Mouse (Mus musculus) kidney, postnatal 36 days (tissue): ENCODE measurements at regions not wholly inside any gene's neighbourhood (a gene's known extent, or its start where the extent isn't known, plus 50 kb on each side); places are given as distances from the start of the nearest gene placed in this dataset.

Source experiments
- DNase-seq, 2 experiments: peaks; one replicate each; pipeline ENCODE4 v3.0.0; 2021 to 2022; ENCODE audit warnings: mixed read lengths in 2 of 2

DNA sequence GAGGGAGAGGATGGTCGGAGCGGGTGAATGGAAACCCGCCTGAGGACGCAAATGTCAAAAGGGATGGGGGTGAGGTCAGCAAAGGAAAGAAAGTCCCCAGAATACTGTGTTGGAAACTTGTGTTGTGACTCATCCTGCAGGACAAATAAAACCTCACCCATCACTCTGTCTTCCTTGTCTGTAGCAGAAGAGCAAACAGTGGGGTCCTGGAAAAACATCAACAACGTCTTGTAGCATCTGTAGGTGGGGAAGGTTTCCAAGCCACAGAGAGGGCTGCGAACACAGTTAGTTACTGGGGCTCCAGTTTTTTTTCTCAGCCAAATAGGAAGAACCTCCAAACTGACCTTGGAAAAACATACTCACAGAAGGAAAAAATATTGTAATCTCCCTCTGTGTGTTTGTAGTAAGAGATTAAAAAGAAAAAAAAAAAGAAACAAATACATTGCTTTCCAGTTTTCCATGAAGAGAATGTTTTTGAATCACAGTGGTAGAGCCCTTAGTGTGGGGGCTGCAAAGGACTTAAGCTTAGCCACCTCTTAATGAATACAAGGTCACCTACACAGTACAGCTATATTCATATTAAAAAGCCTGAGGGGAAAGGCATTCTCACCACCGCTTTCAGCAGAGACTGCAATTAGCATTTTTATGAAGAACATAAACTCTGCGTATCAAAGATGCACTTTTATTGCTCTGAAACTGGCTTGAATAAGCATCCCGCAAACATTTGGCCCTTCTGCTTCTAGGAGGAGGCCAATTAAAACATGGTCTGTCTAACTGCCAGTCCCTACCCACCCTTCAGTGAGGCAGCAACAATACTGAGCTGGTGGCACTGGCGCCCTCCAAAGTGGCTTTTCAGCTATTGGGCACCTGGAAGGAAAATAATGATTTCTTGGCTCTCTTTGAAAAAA, 198.6 kb upstream of the Tprg start:
- no peak for DNase-seq

DNA sequence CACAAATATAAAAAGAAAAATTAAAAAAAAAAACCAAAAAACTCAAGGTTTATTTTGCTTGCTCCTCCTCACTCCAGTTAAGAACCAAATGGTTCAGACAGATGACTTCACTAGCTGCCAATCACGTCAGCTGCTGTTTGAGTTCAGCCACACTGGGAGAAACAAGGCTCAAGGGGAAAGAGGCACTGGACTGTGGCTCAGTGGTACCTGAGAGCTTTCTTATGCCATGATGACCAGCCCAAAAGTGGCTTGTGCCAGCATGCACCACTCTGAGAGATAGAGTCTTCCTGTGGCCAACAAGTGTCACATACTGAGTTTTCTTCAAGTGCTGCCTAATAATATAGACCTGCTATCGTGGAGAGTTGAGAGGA, 198.0 kb upstream of the Tprg start:
- DNase-seq: no peak

DNA sequence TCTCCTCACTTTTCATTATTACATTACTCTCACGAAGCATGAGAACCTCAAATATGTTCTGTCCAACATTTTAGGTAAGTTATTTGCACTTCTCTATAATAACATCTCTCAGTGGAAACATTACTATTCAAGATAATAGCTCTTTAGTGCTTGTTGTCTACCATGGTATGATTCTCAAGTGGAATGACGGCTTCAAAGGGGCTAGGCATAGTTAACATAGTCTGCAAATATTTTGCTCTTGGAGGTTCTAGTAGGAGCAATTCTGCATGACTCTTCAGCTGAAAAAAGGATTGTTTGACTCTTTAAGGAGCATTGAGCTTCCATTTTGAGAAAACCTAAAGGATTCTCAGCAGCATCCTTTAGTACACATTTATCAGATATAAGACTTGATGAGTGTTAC, 182.5 kb upstream of the Tprg start:
- no peak for DNase-seq

DNA sequence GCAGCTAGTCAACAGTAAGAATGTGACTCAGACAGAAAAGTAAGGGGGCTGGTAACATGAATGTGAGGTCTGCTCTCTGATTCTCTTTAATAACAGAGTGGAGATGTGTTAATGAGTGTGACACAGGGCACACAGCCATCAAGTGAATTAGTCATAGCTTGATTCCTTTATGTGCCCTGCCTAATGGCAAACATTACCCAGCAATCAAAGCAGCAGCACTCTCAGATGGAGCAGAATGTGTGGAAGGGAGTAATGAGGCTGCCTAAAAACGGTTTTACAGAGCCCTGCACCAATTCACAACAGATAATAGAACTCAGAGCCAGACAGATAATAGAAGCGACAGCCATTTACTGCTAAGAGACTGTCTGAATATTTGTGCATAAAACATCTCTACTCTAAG, 182.0 kb upstream of the Tprg start:
- DNase-seq: no peak

DNA sequence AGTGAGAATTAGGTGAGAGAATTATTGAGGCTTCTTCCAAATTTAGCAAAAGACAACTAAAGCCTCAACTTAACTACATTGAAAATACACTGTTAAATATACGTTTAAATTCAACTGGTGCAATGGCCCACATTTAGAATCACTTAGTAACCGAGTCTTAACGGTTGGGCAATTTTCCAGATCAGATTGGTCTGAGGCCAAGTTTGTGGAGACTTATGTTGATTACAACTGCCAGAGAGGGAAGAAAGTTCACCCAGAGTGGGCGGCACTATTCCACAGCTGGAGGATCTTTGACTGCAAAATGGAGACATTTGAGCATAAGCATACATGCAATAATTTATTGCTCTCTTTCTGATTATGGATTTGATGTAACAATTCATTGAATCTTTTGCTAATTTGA, 146.5 kb upstream of the Tprg start:
- DNase-seq: peak; percentile 53 to 67

DNA sequence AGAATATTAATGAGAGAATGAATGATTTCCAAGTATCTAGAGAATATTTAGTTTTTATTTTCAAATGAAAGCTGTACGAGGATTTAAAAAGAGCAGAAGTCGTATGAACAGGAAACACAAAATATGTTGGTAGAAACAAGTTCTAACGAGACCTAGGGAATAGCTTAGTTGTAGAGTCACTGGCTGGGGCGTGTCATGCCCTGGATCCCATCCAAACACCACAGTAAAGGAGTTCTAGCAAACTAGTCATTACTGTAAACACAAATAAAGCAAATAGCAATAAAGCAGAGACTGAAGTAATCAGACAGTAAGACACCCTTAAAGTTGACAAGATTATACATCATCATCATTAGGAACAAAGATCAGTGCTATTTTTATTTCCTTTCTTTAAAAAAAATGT, 139.1 kb upstream of the Tprg start:
- DNase-seq: peak in 1 of 2 experiments; percentile 1

DNA sequence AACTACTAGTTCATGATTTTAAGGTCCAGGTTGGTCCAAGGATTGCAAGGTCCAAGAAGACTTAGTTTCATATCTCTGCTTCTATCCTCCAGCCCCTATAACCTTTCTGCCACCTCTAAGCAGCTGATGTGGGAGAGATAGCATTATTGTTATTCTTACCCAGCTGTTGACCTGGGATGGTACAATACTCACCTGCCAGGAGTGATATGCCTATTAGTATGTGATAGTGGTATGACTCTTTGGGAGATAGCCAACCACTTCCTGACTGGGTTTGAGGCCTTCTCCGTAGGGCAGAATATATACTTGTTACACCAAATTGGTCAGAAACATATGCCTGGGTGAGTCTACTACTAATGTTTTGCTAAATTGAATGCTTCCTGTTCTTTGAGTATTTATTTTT, 137.4 kb upstream of the Tprg start:
- DNase-seq: no peak

DNA sequence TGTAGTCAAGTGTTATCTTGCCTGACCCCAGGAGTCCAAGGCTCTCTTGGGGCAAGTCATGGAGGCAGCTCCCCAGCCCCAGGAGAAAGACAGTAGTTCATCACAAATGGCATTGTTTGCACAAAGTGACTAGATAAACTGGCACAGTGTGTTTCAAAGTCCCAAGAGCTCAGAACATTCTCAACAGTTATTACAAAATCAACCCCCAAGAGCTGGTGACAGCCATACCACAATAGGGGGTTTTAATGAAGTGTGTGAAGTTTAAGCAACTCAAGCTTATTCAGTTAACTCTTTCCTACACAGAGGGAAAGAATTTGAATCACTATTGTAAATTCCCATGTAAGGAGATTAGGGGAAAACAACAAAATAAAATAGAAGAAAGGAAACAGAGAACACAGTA, 109.7 kb upstream of the Tprg start:
- no peak for DNase-seq

DNA sequence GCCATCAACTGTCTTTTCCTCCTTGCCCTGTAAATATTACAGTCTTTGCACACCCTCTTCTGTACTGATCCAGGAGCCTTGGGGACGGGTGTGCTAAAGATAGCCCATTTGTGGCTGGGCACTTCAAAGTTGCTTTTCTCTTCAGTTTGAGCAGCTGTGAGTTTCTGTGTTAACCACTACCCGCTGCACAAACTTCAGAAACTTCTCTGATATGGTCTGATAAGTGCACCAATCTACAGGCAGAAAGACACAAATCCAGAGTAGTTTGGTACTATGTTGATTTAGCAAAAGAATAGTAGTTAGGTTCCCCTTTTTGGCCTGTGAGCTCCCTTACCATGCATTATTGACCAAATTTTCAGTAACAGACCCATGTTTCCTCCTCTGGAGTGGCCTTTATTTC, 108.6 kb upstream of the Tprg start:
- no peak for DNase-seq

DNA sequence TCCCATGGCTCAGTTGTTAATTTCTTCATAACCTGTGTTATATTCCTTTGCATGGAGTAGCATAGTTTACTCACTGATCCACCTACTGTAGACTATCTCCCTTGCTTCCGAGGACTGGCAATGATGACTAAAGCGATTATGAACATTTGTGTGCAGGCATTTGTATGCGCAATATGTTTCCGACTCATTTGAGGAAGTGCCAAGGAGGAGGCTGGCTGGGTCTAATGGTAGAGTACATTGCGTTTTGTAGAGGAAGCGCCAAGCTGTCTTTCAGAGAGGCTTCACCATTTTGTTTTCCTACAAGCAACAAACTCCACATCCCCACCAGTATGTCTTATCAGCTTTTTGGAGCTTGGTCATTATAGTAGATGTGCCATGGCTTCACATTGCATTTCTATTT, 104.7 kb upstream of the Tprg start:
- no peak for DNase-seq

DNA sequence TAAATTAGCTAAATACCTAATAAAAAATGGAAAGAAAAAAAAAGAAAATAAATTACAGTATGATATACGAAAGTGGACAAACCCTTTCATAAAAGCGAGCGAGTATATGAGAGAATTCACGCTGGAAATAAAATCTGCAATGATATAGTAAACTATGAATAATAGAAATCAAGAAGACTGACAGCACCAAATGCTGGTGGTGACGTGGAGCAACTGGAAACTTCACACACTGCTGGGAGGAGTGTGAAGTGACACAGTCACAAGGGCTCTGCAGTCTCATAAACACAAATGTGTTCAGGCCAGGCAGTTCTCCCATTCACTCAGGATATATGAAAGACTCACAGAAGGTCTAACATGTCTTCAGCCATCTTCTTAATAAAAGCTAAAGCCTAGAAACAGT, 89.5 kb upstream of the Tprg start:
- no peak for DNase-seq

DNA sequence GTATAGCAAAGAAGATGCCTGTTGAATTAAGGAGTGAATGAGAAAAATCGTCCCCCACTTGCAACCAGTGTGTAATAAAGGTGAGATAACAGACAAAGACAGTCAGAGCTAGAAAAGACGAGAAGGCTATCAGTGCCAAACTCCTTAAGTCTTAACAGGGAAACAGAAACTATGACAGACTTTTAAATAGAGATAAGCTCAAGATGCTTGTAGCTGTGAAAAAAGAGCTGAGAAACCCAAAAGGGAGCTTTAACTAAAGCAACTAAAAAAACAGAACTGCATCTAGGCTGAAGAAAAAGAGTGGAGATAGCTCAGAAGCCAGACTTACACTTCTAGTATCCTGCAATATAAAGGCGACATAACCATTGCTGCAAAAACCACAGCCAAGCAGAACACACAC, 87.8 kb upstream of the Tprg start:
- no peak for DNase-seq

DNA sequence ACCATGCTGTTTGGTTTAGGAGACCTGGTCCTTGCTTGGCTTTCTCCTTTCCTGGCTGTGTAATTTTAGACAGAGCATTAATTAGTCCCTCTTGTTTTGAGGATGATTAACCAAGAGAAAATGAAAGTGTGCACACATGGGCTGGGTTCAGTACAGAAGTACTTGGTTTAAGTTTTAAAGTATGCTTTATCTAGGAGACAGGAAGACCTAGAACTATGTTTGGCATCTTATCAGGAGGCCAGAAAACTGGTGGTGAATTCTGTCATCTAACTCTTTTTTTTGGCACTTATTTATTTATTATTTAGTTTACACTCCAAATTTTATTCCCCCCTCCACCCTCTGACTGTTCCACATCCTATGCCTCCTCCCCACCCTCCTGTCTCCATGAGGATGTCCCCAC, 86.6 kb upstream of the Tprg start:
- no peak for DNase-seq

DNA sequence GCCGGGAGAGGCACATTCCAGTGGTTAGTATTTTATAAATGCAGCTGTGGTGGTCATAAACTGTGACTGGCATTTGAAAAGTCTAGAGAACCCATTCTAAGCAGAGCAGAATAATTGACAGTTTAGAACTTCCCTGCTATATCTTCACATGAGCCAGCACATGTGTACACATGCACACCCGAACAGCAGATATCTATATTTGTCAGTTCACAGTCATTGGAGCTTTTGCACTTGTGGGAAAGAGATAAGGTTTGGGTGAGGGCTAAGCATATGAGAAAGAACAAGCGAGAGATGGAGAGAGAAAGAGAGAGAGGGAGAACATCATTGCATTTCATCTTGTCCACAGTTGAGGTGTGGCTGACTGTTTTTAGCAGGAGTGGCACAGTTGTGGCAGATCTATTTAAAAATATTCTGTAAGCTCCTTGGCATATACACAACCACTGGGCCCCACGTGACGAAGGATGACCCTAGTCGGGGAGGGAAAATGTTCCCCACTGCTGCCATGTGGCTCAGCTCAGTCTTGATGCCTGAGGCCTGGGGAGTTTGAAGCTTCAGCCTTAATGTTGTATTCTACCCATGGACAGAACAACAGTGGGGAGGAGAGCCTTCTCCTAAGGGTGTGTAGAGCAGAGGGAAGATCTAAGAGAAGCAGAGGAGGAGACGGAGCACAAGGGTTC, 85.4 kb upstream of the Tprg start:
- DNase-seq: no peak

DNA sequence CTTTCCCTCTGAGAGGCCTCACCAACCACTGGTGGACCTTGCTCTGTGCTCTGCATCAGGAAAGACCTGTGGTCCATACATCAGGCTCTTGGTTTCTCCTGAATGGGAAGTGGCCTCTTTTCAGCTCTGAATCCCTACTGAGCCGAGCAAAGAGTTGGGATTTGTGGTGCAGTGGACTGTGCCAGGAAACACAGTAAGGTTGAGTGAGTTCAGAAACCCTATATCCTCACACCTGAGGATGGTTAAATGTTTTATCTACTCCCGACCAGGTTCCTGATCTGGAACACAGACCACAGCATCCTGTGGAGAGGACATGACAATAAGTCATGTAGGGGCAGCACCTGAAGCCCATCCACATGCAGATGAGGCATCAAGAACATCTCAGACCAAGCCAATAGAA, 73.4 kb upstream of the Tprg start:
- DNase-seq: no peak

DNA sequence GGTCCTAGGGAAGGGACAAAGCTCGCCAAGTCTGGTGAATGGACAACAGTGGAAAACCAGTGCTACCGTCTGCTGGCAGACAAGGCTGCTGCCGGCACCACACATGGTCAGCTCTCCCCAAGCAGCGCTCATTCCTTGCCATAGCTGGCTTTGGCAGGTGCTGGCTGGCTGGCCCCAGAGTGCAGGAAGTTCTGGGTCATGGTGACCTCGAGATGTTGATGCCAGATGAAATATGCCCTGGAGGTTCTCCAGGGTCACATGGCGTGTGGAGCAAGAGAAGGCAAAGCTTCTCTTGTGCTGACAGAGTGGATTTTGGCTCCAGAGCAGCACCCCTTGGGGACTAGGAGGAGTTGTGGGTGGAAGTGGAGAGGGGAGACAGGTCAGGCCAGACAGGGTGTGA, 66.1 kb upstream of the Tprg start:
- DNase-seq: peak; percentile 35 to 52

DNA sequence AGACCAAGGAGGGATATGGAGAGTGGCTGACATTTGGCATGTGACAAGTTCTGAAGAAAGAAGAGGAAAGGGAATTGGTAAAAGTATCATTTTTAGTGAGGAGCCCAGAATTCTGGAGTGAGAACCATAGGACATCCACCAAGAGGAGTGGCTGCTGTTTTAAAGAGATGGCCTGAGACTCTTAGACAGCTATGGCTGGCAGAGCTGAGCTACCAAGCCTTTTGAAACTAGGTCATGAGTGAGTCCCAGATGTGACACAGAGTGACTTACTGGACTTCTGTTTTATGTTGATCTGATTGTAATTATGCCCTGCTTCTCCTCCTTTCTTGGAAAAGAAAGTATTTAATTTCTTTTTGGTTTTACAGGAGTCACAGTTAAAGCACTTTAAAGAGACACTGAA, 61.8 kb upstream of the Tprg start:
- no peak for DNase-seq
